Mouse (Mus musculus) cortical plate, adult 2 months (tissue): ENCODE data around the gene Tspan4. TPM values are rescaled to one million over a fixed set of nuclear protein-coding genes. Genes with fewer than 3 reads are reported as not detected.
"Not testable (repeated sequence)": the region's sequence is repeated elsewhere in the genome, so short reads cannot be mapped to it uniquely, and the experiment has no call there.

Experiments
- H3K27ac ChIP-seq: fragments of 200-500 bp; 2 replicates; pipeline ENCODE4 v1.5.1; 2012; ENCODE audit warnings: low read length, control low read depth, inconsistent platforms; ENCODE audit not compliant: insufficient read depth
- H3K4me1 ChIP-seq: fragments of 200-500 bp; 2 replicates; pipeline ENCODE4 v1.6.1; 2011; ENCODE audit warnings: low read length; ENCODE audit not compliant: control insufficient read depth, insufficient read depth
- H3K4me3 ChIP-seq: fragments of 200-500 bp; 2 replicates; pipeline ENCODE4 v1.5.1; 2011; ENCODE audit warnings: mild to moderate bottlenecking, low read length, control low read depth; ENCODE audit not compliant: insufficient read depth
- CTCF ChIP-seq: fragments of 200-500 bp; IDR thresholded peaks from 2 replicates; pipeline ENCODE4 v1.5.1; 2011; ENCODE audit warnings: mild to moderate bottlenecking, control low read depth, low read length; ENCODE audit not compliant: insufficient read depth; ENCODE audit errors: extremely low read depth
- POLR2A ChIP-seq: fragments of 200-500 bp; IDR thresholded peaks from 2 replicates; pipeline ENCODE4 v1.6.1; 2011; ENCODE audit warnings: mild to moderate bottlenecking, low read length, control low read depth; ENCODE audit not compliant: insufficient read depth; ENCODE audit errors: extremely low read depth
- polyA plus RNA-seq: library from polyadenylated mRNA; depleted of rRNA; stranded (reverse); fragments of >200 nt; gene quantifications from 2 replicates; pipeline ENCODE4 v1.2.3, GENCODE M21; 2012

Gene Tspan4
- polyA plus RNA-seq, 1 experiment = 33.0 TPM

GRCm38 (mm10) chr7:141439140-141439679 is 35.8 kb upstream of the Tspan4 start:
- TF ChIP-seq CTCF = no peak
- TF ChIP-seq POLR2A = no peak
- Histone ChIP-seq H3K4me3 (no peak overlapping the region), H3K4me1 (peaks cover 6% of the 10 kb centered on the region), H3K27ac (no peak overlapping the region)

- Histone ChIP-seq H3K4me1 (peaks cover 6% of the 10 kb centered on the region), H3K4me3 (no peak overlapping the region), H3K27ac (no peak overlapping the region)
- TF ChIP-seq POLR2A = no peak
- no peak for TF ChIP-seq CTCF
Measured at GRCm38 (mm10) chr7:141439811-141440210, 35.2 kb upstream of the Tspan4 start.

DNA sequence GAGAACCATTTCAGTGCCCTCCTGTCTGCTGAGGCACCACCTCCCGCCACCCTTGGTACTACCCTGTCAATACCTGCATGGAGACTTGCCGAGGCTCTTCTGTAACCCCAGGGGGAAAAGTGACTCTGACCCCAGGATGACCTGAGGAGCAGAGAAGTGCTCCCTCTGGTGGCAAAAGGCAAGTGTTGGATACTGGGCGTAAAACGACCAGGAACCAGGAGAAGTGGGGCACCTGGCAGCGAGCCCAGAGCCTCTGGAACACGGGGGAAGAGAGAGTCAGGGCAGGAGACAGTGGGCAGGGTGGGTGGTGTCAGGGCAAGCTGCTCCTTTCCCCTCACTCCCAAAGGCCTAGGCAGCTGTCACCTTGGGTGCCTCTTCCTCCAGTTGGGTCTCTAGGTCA is 34.4 kb upstream of the Tspan4 start:
- no peak for TF ChIP-seq POLR2A
- TF ChIP-seq CTCF = peak; percentile 59
- H3K4me1 ChIP-seq = peaks cover 3% of the 10 kb centered on the region
- no peak overlapping the region for H3K4me3 ChIP-seq
- H3K27ac ChIP-seq = no peak overlapping the region

DNA sequence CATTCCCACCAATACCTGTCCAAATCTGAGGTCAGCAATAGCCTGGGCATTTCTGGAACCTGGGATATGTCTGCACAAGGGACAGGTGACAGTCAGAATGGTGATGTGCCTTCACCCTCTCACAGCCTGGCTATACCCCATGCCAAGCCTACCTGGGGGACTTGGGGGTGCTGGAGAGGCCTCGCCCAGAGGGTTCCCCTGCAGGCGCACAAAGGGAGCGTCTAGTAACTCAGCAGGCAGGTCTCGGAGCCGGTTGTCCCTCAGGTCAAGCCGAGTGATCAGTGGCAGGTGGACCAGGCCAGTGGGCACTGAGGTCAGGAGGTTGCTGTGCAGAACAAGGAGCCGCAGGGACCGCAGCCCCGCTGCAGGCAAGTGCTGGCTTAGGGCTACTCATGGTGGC is 33.6 kb upstream of the Tspan4 start:
- Histone ChIP-seq H3K4me3 (no peak overlapping the region), H3K4me1 (no peaks in the 10 kb centered on the region; the same call in 1 of the 2 replicates), H3K27ac (no peak overlapping the region)
- TF ChIP-seq POLR2A (no peak), CTCF (no peak)

DNA sequence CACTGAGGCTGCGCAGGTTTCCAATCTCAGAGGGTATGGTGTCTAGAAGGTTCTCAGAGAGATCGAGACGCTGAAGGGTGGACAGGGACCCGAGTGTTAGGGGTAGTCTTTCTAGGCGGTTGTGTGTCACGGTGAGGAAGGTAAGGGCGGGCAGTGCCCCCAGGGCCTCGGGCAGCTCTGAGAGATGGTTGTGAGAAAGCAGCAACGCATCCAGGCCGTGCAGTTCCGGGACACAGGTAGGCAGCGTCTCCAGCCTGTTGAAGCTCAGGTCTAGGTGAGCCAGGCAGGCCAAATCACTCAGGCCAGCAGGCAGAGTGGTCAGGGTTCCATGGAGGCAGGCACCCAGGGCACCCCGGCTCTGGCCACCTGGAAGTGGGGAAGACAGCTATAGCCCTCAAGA is 32.8 kb upstream of the Tspan4 start:
- TF ChIP-seq POLR2A (no peak), CTCF (no peak)

DNA sequence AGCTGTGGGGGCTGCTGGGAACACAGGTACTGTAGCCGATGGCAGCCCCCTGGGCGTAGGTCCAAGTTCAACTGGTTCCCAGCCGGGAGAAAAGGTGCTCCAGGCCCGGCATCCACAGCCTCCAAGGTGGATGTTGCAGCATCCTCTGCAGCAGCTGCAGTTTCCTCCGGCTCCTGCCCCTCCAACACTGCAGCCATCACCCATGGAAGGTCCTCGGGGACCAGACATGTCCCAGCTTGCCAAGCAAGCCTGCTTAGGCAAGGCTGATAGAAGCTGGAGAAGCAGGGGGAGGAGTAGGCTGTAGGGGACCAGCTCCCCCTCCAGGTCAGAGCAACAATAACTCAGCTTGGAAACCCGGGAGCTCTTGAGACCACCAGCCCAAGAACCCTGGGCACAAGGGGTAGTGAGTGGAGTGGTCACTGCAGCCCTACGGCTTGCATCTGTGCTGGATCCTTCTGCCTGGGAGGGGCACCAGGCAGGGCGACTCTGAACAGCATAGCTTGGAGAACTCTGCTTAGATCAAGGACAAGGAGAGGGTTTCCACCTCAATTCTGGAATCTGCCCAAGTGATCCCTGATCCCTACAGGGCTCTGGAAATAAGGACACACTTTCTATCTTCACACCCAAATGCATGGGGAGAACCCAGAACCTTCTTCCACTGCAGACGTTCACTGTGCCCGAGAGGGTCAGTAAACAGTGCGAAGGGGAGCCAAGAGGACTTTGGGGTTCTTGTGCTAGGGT is 31.8 kb upstream of the Tspan4 start:
- Histone ChIP-seq H3K27ac (no peak overlapping the region), H3K4me1 (no peaks in the 10 kb centered on the region; the same call in 1 of the 2 replicates), H3K4me3 (no peak overlapping the region)
- TF ChIP-seq CTCF = no peak
- no peak for TF ChIP-seq POLR2A

More for the DNA sequence above, 32.8 kb upstream of the Tspan4 start:
- Histone ChIP-seq H3K4me1 (no peaks in the 10 kb centered on the region), H3K27ac (no peak overlapping the region), H3K4me3 (no peak overlapping the region)

GRCm38 (mm10) chr7:141443828-141444237 is 31.2 kb upstream of the Tspan4 start, which contains the start of gene Pidd1:
Gene Pidd1 (minus strand): TSS chr7:141444025.
- Histone ChIP-seq H3K4me3 (no peak within 1 kb of the TSS), H3K4me1 (peaks cover 4% of the 10 kb centered on the region; the same call in 1 of the 2 replicates), H3K27ac (no peak within 1 kb of the TSS)
- no peak for TF ChIP-seq POLR2A
- no peak for TF ChIP-seq CTCF

DNA sequence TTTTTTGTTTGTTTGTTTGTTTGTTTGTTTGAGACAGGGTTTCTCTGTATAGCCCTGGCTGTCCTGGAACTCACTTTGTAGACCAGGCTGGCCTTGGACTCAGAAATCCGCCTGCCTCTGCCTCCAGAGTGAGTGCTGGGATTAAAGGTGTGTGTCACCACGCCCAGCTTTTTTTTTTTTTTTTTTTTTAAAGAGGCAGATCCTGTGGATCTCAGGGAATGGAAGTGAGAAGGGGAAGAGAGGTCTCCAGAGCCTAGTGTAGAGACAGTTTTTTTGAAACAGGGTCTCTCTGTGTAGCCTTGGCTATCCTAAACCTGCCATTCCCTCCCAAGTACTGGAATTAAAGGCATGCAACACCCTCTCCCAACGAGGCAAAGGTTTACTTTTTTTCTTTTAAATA is 28.7 kb upstream of the Tspan4 start:
- not testable (repeated sequence) for H3K4me3 ChIP-seq, H3K27ac ChIP-seq, H3K4me1 ChIP-seq

DNA sequence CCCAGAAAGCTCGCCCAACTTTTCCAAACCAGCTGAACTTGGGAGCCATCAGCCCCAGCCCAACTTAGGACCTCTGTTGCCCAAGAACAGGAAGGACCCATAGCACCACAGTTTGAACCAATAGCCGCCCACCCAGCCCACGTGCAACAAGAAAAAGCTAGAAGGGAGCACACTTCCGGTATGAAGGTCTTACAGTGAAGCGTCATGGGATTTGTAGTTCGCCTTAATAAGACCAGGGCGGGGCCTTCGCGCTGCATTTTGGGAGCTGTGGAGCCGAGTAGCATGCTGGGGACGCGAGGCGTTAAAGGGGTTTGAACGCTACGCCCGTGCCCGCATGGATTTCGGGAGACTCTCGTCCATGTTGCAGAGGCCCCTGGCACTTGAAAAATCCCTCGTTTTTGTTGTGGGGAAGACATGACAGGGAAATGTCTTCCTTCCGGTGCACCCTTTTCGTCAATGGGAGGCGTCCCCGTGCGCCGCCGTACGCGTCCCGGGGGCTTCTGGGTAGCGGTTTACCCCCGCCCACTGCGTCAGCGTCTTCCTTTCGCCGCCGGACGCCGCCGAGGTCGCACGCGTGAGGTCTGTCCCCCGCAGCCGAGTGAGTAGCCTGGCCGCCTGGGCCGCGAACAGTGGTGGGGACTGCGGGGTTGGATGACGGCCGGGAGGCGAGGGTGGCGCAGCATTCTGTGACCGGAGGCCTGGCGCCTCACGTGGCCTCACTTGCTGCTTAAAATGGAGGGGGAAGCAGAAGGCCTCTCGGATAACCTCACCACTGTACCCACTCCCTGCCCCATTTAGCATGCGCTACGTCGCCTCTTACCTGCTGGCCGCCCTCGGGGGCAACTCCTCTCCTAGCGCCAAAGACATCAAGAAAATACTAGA is 27.7 kb upstream of the Tspan4 start, which contains the start of gene Rplp2:
Rplp2 (plus strand) TSS at position 261 of the 882 bp plus-strand sequence.
- Histone ChIP-seq H3K27ac (peak within 1 kb of the TSS; percentile 96), H3K4me1 (peaks cover 4% of the 10 kb centered on the region; the same call in 1 of the 2 replicates), H3K4me3 (peak within 1 kb of the TSS; percentile 80)
- peak; percentile 81 for TF ChIP-seq POLR2A
- TF ChIP-seq CTCF = no peak
